Mouse (Mus musculus): ENCODE data around the gene Hs6st3.

DNA sequence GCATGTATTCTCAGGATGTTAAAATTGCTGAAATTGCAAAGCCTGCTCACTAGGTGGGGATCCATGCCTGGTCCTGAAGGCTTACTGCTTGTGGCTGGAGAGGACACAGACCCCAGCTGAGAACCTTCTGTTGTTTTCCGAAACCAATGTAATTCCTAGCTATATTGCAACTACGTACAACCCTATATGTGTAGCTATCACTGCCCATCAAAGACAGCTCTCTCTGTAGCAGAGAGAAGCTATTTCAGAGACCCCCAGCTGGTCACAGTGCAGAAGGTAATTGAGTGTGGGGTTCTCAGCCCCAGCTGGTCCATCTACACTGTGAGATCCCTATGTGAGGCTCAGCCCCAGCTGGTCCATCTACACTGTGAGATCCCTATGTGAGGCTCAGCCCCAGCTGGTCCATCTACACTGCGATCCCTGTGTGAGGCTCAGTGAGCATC, 28.3 kb upstream of the Hs6st3 start:
- no peak for TF ChIP-seq EP300 (IDR thresholded peaks at IDR 0.05; ENCODE audit: low read depth)
- no peak for TF ChIP-seq CTCF (IDR thresholded peaks at IDR 0.05; ENCODE audit: low read depth)
